Mouse (Mus musculus) liver, adult 2 months (tissue): ENCODE measurements around the gene Ppox.

Experiments
- CTCF ChIP-seq: fragments of 200-500 bp; IDR thresholded peaks from 2 replicates; pipeline ENCODE4 v1.5.1; 2011; ENCODE audit warnings: low read depth, low read length, control low read depth
- POLR2A ChIP-seq: fragments of 200-500 bp; IDR thresholded peaks from 2 replicates; pipeline ENCODE4 v1.6.1; 2011; ENCODE audit warnings: low read length, control low read depth; ENCODE audit not compliant: insufficient read depth; ENCODE audit errors: extremely low read depth

DNA sequence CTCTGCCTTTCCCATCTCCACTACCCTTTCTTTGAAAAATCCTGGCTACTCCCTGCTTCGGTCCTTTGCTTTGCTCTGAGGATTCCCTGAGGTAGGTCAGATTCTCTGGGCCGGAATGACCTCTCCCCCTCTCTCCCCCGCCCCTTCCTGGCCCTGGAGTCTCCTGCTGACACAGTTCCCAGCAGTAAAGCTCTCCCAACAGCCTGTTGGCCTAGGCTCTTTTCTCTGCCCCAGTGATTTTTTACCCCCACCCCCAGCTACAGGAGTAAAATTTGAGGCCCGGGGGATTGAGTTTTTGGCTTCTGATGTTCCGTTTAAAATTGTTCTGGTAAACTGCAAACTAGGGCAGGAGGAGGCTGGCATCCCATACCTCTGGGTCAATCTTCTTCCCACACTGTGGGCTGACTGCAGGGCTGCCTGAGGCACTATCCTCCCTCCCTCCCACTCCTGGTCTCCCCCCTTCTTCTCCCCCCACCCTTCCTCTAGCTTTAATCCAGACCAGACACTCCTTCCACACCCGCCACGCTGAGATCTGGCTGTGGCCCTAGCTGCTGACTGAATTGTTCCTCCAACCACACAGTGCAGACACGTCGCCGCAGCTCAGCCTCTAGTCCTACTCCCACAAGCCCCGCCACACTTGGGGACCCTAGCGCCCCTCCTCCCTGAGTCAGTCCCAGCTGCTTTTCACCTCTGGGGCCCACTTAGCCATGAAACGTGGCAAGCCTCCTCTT, 29.2 kb downstream of the Ppox start:
- TF ChIP-seq CTCF (no peak), POLR2A (no peak)
